Mouse (Mus musculus): ENCODE data around the gene Arhgap11a.

DNA sequence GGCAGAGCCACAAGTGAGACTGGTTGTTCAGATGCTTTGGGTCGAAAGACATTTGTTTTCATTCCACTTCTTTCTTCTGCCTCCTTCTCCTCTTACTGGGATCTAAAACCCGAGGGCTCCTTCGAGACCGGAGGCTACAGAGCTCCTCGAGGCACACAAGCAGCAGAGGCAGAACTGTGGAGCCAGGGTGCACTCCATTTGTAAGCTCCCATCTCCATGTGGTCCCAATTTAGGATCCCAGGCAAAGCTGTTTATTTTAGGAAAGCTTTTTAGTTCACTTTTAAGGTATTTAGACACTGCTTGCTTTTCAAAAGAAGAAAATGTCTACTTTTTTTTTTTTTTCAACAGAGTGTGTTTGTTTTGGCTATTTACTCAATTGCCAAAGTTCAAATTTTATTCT, 47.6 kb downstream of the Arhgap11a start:
- TF ChIP-seq POLR2A (IDR thresholded peaks at IDR 0.05; ENCODE audit: low read depth, low read length) (no peak), CTCF (IDR thresholded peaks at IDR 0.05; ENCODE audit: extremely low read depth, insufficient read length, insufficient replicate concordance, low read depth, low read length) (no peak)

Data from small intestine, adult 2 months (tissue).